Mouse (Mus musculus): ENCODE measurements around the gene Dpp7.

Dpp7 gene

DNA sequence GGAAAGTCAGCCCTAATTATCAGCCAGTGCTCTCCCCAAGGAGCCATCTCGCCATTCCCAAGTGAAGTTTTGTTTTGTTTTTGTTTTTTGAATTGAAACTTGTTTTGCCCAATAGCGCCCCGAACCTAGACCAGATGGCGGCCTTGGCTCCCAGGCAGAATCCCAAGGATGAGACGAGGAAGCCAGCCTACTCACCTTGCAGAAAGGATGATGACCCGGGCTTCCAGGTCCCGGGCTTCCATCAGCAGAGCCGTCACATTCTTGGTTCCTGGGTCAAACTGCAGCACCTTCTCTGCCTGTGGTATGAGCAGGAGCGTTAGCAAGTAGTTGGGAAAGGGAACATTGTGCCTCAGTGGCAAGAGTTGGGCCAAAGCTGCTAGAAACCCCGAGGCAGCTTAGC is 46.0 kb downstream of the Dpp7 start:
- DNase-seq = no peak

- no peak for DNase-seq
Measured at GRCm38 (mm10) chr2:25305587-25306359, 50.4 kb downstream of the Dpp7 start.

GRCm38 (mm10) chr2:25304657-25305541 is 51.3 kb downstream of the Dpp7 start:
- DNase-seq = peak; percentile 52

DNA sequence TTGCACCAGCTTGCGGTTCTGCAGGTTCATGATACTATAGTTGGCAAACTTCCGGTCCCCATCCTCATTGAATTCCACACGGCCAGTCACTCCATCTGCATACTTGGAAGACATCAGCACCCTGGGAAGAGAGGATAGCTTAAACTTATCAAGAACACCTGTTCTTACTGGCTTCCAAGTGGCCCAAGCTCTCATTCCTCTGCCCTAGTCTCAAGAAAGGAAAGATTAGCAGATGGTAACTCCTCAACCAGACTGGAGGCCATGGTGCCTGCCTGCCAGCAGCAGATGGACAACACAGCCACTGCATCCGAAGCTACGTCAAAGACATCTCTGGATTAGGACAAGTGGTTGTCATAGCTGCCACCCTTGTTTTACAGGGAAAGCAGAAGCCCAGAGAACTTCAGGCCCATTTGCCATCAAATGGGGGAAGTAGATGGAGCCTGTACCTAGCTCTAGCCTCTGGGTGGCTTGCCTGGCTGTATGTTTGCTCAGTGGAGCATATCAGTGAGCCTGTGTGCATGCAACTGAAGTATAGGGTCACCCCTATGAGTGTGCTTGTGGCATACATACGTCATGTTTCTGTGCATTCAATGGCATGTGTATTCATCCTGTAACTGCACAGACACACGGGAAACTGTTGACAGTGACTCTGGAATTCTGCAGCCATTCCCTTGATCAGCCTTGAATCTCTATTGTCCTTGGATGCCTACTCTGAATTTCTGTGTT is 52.1 kb downstream of the Dpp7 start:
- DNase-seq = no peak

- no peak for DNase-seq
Measured at GRCm38 (mm10) chr2:25303452-25303851, 52.7 kb downstream of the Dpp7 start.

Data from right cerebral cortex, postnatal 4 days (tissue).